Mouse (Mus musculus) stomach, embryonic 16.5 days (tissue): ENCODE measurements at regions not wholly inside any gene's neighbourhood (a gene's known extent, or its start where the extent isn't known, plus 50 kb on each side); places are given as distances from the start of the nearest gene placed in this dataset.

Experiments
- ATAC-seq: fragments of 200-750 bp; cut with Nextera tagmentation; 2 replicates; pipeline ENCODE4 v1.8.0; 2017; ENCODE audit warnings: moderate number of reproducible peaks, moderate TSS enrichment; ENCODE audit not compliant: insufficient read depth, low FRiP score
- H3K27ac ChIP-seq: fragments of 300-500 bp; sonication (generic); 2 replicates; pipeline ENCODE4 v1.5.1; 2014; ENCODE audit warnings: low read length
- H3K27me3 ChIP-seq: fragments of 300-500 bp; sonication (generic); 2 replicates; pipeline ENCODE4 v1.6.1; 2014; ENCODE audit warnings: low read length, control low read depth, mixed read lengths; ENCODE audit not compliant: control insufficient read depth, insufficient read depth
- H3K36me3 ChIP-seq: fragments of 300-500 bp; sonication (generic); 2 replicates; pipeline ENCODE4 v1.6.1; 2014; ENCODE audit warnings: low read length; ENCODE audit not compliant: control insufficient read depth, insufficient read depth
- H3K4me1 ChIP-seq: fragments of 300-500 bp; sonication (generic); 2 replicates; pipeline ENCODE4 v1.6.1; 2014; ENCODE audit warnings: low read length, control low read depth, mixed read lengths; ENCODE audit not compliant: control insufficient read depth, insufficient read depth
- H3K4me2 ChIP-seq: fragments of 300-500 bp; sonication (generic); 2 replicates; pipeline ENCODE4 v1.6.1; 2014; ENCODE audit warnings: low read depth, low read length, mixed read lengths
- H3K4me3 ChIP-seq: fragments of 300-500 bp; sonication (generic); replicated peaks from 2 replicates; pipeline ENCODE4 v1.5.1; 2014; ENCODE audit warnings: mild to moderate bottlenecking, low read length
- H3K9ac ChIP-seq: fragments of 300-500 bp; sonication (generic); 2 replicates; pipeline ENCODE4 v1.6.1; 2014; ENCODE audit warnings: low read length
- H3K9me3 ChIP-seq: fragments of 300-500 bp; sonication (generic); replicated peaks from 2 replicates; pipeline ENCODE4 v1.6.1; 2016; ENCODE audit warnings: low read length, control low read depth; ENCODE audit not compliant: control insufficient read depth
- whole genome bisulfite sequencing: fragments of 180-500 bp; shearing (Covaris S2); extraction: QIAGEN DNeasy Blood & Tissue Kit; methylation state at CpG from one replicate; pipeline ENCODE4 v1.1.7; 2014; 5-methylcytosine and 5-hydroxymethylcytosine counted together

DNA sequence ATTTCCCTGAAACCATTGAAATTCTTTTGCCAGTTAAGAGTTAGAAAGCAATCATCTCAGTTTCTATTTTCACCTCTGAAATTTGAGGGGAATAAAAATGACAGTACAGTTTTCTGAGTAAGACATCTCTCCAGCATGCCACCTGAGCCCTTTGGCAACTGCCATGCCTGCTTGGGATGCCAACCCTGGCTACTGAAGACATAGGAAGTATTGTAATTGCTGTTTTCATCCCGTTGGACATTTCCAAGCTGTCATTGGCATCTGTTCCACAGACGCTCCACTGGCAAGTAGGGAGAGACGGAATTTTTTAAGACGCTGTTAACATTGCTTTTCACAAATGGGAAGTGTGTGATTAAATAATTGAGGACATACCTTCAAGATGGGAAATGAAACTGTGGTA lies 665.4 kb upstream of the Slit2 start:
- H3K4me3 ChIP-seq = no peak overlapping the region
- H3K4me1 ChIP-seq = no peaks in the 10 kb centered on the region
- no peak for ATAC-seq
- H3K9me3 ChIP-seq = no peaks in the 10 kb centered on the region
- H3K4me2 ChIP-seq = no peak overlapping the region
- WGBS = 83% methylated on average over 4 of the region's 4 CpGs
- no peak overlapping the region for H3K9ac ChIP-seq
- H3K27ac ChIP-seq = no peak overlapping the region
- no peaks in the 10 kb centered on the region for H3K36me3 ChIP-seq
- H3K27me3 ChIP-seq = no peaks in the 10 kb centered on the region

DNA sequence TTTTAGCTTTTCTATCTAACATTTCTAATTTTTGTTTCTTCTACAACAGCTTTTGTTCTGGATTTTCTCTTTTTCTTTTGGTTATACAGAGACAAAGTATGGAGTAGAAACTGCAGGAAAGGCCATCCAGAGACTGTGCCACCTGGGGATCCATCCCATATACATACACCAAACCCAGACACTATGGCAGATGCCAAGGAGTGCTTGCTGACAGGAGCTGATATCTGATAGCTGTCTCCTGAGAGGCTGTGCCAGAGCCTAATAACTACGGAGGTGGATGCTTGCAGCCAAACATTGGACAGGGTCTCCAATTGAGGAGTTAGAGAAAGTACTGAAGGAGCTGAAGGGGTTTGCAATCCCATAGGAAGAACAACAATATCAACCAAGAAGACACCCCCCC lies 664.8 kb upstream of the Slit2 start:
- H3K4me1 ChIP-seq = no peaks in the 10 kb centered on the region
- no peak overlapping the region for H3K9ac ChIP-seq
- no peak for ATAC-seq
- H3K4me3 ChIP-seq = no peak overlapping the region
- H3K36me3 ChIP-seq = no peaks in the 10 kb centered on the region
- 77% methylated on average over 1 of the region's 1 CpGs for WGBS
- no peaks in the 10 kb centered on the region for H3K9me3 ChIP-seq
- H3K27ac ChIP-seq = no peak overlapping the region
- no peaks in the 10 kb centered on the region for H3K27me3 ChIP-seq
- no peak overlapping the region for H3K4me2 ChIP-seq

DNA sequence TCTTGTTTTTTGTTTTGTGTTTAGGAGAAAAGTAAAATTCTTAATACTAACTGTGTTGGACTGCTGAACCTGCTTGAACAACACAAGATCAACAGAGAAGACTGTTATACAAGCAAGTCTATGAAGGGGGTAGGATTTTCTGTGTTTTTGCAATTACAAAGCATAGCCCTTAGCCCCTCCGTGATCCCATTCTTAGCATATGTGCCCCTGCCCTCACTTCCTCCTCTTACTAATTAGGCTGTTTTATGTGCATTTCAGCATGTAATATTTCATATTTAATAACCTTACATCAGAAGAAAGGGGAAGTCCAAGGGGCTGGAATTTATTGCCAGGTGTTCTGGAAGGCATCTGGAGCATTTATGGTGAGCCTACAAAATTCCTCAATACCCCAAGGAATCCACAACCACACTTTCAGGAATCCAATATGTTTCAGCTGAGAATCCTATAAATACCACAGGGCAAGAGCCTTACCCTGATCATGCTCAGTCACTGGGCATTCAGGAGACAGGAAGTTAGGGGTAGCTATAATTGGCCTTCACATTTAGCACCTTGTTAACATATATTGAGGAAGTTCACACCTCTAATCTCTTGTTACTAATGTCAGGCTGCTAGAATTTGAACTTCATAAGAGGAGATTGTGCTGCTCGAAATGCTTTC lies 660.3 kb upstream of the Slit2 start:
- no peaks in the 10 kb centered on the region for H3K36me3 ChIP-seq
- H3K4me3 ChIP-seq = no peak overlapping the region
- no peak overlapping the region for H3K27ac ChIP-seq
- H3K4me1 ChIP-seq = no peaks in the 10 kb centered on the region
- H3K27me3 ChIP-seq = no peaks in the 10 kb centered on the region
- no peaks in the 10 kb centered on the region for H3K9me3 ChIP-seq
- WGBS = 60% methylated on average over 2 of the region's 2 CpGs
- ATAC-seq = no peak
- no peak overlapping the region for H3K4me2 ChIP-seq
- no peak overlapping the region for H3K9ac ChIP-seq

DNA sequence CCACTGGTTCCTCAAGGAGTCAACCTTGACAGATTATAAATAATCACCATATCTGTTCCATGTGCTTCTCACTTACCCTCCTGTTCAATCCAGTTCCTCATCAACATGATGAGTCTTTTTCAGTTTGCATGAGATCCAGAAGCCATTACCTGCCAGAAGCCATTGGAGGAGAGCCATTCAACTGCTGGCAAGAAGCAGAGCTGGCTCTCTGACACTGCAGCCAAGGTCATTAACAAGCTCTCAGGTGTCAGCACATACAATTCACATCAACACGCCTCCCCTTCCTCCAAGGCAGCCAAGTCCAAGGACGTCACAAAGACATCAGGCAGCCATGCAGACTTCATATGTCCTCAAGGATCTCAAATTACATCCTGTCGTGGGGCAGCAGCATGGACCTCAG lies 648.6 kb upstream of the Slit2 start:
- no peak for ATAC-seq

DNA sequence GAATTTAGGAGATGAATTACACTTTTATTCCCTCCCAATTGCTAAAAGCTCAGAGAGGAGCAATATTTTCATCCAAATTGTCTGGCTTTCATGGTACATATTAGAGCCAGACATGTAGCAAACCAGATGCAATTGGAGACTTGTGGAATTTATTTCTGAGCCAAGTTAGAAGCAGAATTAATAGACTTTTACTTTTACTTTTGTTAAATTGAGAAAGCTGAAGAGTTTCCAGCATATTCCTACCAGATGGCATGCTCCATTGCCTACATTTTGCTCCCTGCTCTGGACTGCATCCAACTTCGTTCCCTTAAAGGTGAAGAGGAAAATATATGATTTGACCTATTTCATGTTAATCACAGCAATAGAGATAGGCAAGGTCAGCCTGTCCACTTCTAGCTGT lies 646.4 kb upstream of the Slit2 start:
- WGBS = 65% methylated on average over 1 of the region's 1 CpGs
- no peak for ATAC-seq
- no peaks in the 10 kb centered on the region for H3K27me3 ChIP-seq

More for the DNA sequence above, 648.6 kb upstream of the Slit2 start:
- no peaks in the 10 kb centered on the region for H3K9me3 ChIP-seq
- no peak overlapping the region for H3K4me3 ChIP-seq
- 67% methylated on average over 3 of the region's 3 CpGs for WGBS
- H3K27me3 ChIP-seq = no peaks in the 10 kb centered on the region
- no peaks in the 10 kb centered on the region for H3K36me3 ChIP-seq
- H3K4me2 ChIP-seq = no peak overlapping the region
- H3K4me1 ChIP-seq = no peaks in the 10 kb centered on the region
- no peak overlapping the region for H3K9ac ChIP-seq
- no peak overlapping the region for H3K27ac ChIP-seq

DNA sequence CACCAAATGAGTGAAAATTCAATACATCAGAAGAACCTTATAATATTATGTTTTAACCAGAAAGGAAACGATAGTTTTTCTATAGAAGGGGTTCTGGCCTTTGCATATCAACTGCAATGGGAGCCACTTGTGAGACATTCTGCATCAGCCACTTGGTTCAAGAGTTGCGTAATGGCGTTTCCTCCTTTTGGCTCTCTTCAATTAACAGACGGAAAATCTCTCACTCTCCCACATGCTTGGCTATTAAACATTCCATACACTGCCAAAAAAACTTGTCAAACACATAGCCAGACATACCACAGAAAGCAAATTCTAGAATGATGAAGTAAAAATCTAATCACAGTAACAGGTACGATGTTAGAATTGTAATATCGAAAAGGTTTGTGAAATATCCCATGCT lies 643.1 kb upstream of the Slit2 start:
- H3K27me3 ChIP-seq = no peaks in the 10 kb centered on the region
- H3K27ac ChIP-seq = no peak overlapping the region
- WGBS = 61% methylated on average over 6 of the region's 6 CpGs
- H3K9ac ChIP-seq = no peak overlapping the region
- no peak overlapping the region for H3K4me2 ChIP-seq
- H3K36me3 ChIP-seq = no peaks in the 10 kb centered on the region
- no peaks in the 10 kb centered on the region for H3K9me3 ChIP-seq
- H3K4me1 ChIP-seq = no peaks in the 10 kb centered on the region
- ATAC-seq = no peak
- no peak overlapping the region for H3K4me3 ChIP-seq

More for the DNA sequence above, 646.4 kb upstream of the Slit2 start:
- H3K36me3 ChIP-seq = no peaks in the 10 kb centered on the region
- H3K4me2 ChIP-seq = no peak overlapping the region
- no peak overlapping the region for H3K9ac ChIP-seq
- H3K9me3 ChIP-seq = no peaks in the 10 kb centered on the region
- H3K27ac ChIP-seq = no peak overlapping the region
- H3K4me3 ChIP-seq = no peak overlapping the region
- no peaks in the 10 kb centered on the region for H3K4me1 ChIP-seq

DNA sequence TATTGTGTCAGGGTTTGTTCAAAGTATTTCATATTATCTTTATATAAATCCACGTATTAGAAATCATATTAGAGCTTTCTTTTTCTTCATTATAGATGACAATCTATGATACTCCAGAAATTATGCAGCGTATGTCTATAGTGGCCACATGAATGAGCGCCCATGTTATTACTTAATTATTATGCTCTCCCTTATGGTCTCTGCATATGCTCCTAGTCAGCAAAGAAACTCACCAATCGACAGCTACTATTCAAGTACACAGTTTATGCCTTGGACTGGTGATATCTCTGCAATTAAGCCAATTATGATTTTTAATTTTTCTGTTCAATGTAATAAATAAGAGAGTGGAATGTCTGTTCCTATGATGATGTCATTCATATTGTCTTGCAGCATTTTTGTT lies 612.8 kb upstream of the Slit2 start:
- H3K4me3 ChIP-seq = no peak overlapping the region
- no peaks in the 10 kb centered on the region for H3K36me3 ChIP-seq
- H3K27me3 ChIP-seq = no peaks in the 10 kb centered on the region
- no peaks in the 10 kb centered on the region for H3K9me3 ChIP-seq
- H3K9ac ChIP-seq = no peak overlapping the region
- ATAC-seq = no peak
- no peak overlapping the region for H3K27ac ChIP-seq
- H3K4me2 ChIP-seq = no peak overlapping the region
- H3K4me1 ChIP-seq = no peaks in the 10 kb centered on the region
- WGBS = 86% methylated on average over 4 of the region's 4 CpGs

DNA sequence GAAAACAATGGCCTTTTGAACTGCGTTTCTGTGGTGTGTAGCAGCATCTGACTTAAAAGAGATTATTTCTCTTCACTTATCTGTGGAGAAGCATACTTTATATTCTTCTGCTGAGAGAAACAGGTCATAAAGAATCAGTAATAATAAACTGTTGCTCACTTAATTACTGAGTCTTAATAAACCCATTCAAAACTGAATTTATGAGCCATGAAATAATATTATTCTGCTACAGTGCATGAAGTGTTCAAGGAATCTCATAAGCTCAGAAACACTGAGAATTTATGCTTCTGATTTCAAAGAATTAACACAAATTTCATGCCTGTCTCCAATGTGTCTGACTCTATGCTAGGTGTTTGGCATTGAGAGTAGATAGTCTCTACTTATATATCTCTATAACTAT lies 597.0 kb upstream of the Slit2 start:
- Histone ChIP-seq H3K4me2 (no peak overlapping the region), H3K27me3 (no peaks in the 10 kb centered on the region), H3K9me3 (no peaks in the 10 kb centered on the region), H3K4me1 (no peaks in the 10 kb centered on the region), H3K4me3 (no peak overlapping the region), H3K36me3 (no peaks in the 10 kb centered on the region), H3K9ac (no peak overlapping the region), H3K27ac (no peak overlapping the region)
- no peak for ATAC-seq
- WGBS = 69% methylated on average over 1 of the region's 1 CpGs

DNA sequence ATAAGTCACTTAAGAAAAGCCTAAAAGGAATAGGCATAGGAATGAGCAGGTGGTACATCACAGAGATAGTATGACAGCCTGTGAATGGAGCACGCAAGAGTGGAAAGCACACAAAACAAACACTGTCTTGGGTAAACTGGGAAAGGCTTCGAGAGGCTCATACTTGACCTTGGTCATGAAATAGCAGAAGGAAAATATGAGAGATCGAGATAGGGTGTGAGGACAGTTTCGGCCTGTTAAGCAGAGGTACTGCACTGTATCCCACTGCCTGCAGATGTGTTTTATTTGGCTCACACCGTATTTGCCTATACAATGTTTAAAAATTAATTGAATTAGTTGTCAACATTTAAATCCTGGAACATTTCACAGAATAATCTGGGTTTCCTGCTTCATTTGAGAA lies 596.2 kb upstream of the Slit2 start:
- Histone ChIP-seq H3K9ac (no peak overlapping the region), H3K36me3 (no peaks in the 10 kb centered on the region), H3K4me2 (no peak overlapping the region), H3K9me3 (no peaks in the 10 kb centered on the region), H3K4me3 (no peak overlapping the region), H3K27ac (no peak overlapping the region), H3K4me1 (no peaks in the 10 kb centered on the region), H3K27me3 (no peaks in the 10 kb centered on the region)
- ATAC-seq = no peak
- 44% methylated on average over 5 of the region's 5 CpGs for WGBS

DNA sequence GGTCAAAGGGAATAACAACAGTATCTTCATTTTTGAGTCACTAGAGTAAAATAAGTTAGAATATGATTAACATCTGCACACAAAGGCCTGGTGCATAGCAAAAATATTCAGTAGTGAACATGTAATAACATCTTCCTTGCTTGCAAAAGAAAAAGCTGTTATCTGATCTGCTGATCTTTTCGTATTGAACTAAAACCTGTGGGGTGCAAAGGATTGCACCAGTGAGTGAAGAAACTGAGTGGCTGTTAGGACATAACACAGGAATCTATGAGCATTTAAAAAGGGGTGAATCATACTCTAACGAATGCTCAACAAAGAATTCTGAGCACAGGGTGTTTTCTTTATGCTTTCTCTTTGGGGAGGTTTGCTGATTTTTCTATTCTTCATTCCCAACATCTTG lies 592.2 kb upstream of the Slit2 start:
- no peak overlapping the region for H3K9ac ChIP-seq
- WGBS = 66% methylated on average over 2 of the region's 2 CpGs

More for the DNA sequence above, 592.2 kb upstream of the Slit2 start:
- Histone ChIP-seq H3K4me3 (no peak overlapping the region), H3K4me2 (no peak overlapping the region), H3K27ac (no peak overlapping the region), H3K4me1 (no peaks in the 10 kb centered on the region), H3K9me3 (no peaks in the 10 kb centered on the region), H3K36me3 (no peaks in the 10 kb centered on the region), H3K27me3 (no peaks in the 10 kb centered on the region)
- ATAC-seq = no peak
